In the genomic region with DNA sequence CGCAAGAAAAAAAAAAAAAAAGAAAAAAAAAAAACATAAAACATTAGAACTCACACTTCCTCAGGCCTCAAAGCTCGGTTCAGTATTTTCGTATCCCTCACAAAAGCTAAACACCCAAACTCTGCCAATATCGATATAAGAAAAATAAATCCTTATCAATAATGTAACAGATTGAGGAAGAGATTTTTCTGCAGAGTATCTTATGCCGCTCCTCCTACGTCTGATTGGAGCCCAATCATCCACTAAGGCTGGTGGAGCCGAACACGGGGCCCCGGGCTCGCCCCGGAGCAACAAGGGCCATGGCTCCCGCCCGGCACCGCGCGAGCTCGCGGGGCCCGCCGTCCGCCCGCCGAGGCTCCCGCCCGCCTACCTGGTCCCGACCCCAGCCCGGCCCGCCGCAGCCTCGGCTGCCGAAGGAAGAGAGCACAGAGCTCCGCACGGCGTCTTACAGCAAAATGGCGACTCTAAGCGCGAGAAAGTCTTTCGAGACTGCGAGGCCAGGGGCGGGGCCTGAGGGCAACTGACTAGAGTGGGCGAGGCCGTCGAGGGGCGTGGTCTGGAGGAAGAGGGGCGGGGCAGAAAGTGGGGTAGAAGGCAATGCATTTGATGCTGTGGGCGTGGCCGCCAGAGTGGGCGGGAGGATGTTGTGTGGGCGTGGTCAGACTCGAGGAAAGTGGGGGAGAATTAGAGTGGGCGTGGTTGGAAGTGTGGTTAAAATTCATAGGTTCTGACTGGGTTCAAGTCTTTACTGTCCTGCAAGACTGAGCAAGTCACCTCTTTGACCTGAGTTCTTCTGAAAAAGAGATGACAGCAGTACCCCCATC, we compare ENCODE assay signal across 8 mouse cellular contexts. TPM values are rescaled to one million over a fixed set of nuclear protein-coding genes. Genes with fewer than 3 reads are reported as not detected.
DNase-seq lines count a peak whose midpoint lies in the region; ATAC-seq and TF ChIP-seq lines count a peak whose summit lies in the region.

Gene Prpsap2, minus strand, starts transcription at position 505 of the 824 bp plus-strand sequence.

- TF ChIP-seq POLR2A in testis, adult 2 months (IDR thresholded peaks at IDR 0.05; ENCODE audit: control insufficient read depth, low read depth, low read length) = peak; percentile 90

- H3K9ac ChIP-seq in forebrain, embryonic 12.5 days = peak within 1 kb of the TSS; percentile 82
- peak within 1 kb of the TSS; percentile 79 for H3K9ac ChIP-seq in heart, postnatal 0 days (replicated peaks; ENCODE audit: low read depth, low read length)
- peak within 1 kb of the TSS; percentile 76 for H3K9ac ChIP-seq in liver, embryonic 16.5 days (ENCODE audit: low read depth, low read length)
- H3K9ac ChIP-seq in neural tube, embryonic 13.5 days = peak within 1 kb of the TSS; percentile 80

- peak; percentile 95 for ATAC-seq in forebrain, embryonic 12.5 days (ENCODE audit: low FRiP score)
- peak; percentile 98 for ATAC-seq in heart, postnatal 0 days (ENCODE audit: insufficient read depth, low read depth)
- peak; percentile 93 for ATAC-seq in liver, embryonic 16.5 days (ENCODE audit: low read depth)
- ATAC-seq in neural tube, embryonic 13.5 days (ENCODE audit: low read depth) = peak; percentile 95

- H3K36me3 ChIP-seq in E14TG2a.4 (ENCODE audit: insufficient read depth, low read length) = peaks cover 29% of the 10 kb centered on the region
- H3K36me3 ChIP-seq in forebrain, embryonic 12.5 days (replicated peaks) = peaks cover 3% of the 10 kb centered on the region; the same call in 1 of the 2 replicates
- H3K36me3 ChIP-seq in heart, postnatal 0 days (replicated peaks; ENCODE audit: control insufficient read depth, insufficient read depth, low read length) = peaks cover 3% of the 10 kb centered on the region; the same call in 1 of the 2 replicates
- H3K36me3 ChIP-seq in liver, embryonic 16.5 days (ENCODE audit: control insufficient read depth, insufficient read depth) = no peaks in the 10 kb centered on the region
- no peaks in the 10 kb centered on the region for H3K36me3 ChIP-seq in neural tube, embryonic 13.5 days
- peaks cover 2% of the 10 kb centered on the region for H3K36me3 ChIP-seq in testis, adult 2 months (ENCODE audit: control insufficient read depth, insufficient read depth, low read length)

- peak; percentile 98 for DNase-seq in c-Kit-positive CD71-positive TER-119-positive erythroid progenitor cells, embryonic 14.5 days (ENCODE audit: low spot score)
- peak; percentile 97 for DNase-seq in heart, postnatal 0 days (ENCODE audit: low spot score)
- DNase-seq in kidney, postnatal 4 days = peak; percentile 100

- no peak for TF ChIP-seq CTCF in E14TG2a.4 (conservative IDR thresholded peaks at IDR 0.05; ENCODE audit: low read length)
- TF ChIP-seq CTCF in heart, postnatal 0 days (IDR thresholded peaks at IDR 0.05; ENCODE audit: low read depth) = no peak
- TF ChIP-seq CTCF in testis, adult 2 months (IDR thresholded peaks at IDR 0.05; ENCODE audit: control insufficient read depth, insufficient read depth, insufficient replicate concordance, low read depth, low read length) = no peak

- H3K9me3 ChIP-seq in E14TG2a.4 (ENCODE audit: low read length) = no peaks in the 10 kb centered on the region
- no peaks in the 10 kb centered on the region for H3K9me3 ChIP-seq in forebrain, embryonic 12.5 days
- no peaks in the 10 kb centered on the region for H3K9me3 ChIP-seq in heart, postnatal 0 days (replicated peaks; ENCODE audit: control insufficient read depth, low read length)
- H3K9me3 ChIP-seq in liver, embryonic 16.5 days (replicated peaks; ENCODE audit: control insufficient read depth, low read length) = no peaks in the 10 kb centered on the region
- H3K9me3 ChIP-seq in neural tube, embryonic 13.5 days = no peaks in the 10 kb centered on the region; the same call in 1 of the 2 replicates

- under 1% methylated on average over 51 of the region's 51 CpGs for WGBS in forebrain, embryonic 12.5 days
- WGBS in heart, postnatal 0 days = under 1% methylated on average over 51 of the region's 51 CpGs
- WGBS in liver, embryonic 16.5 days (ENCODE audit: insufficient replicate concordance) = under 1% methylated on average over 51 of the region's 51 CpGs
- WGBS in neural tube, embryonic 13.5 days = under 1% methylated on average over 51 of the region's 51 CpGs

- H3K4me2 ChIP-seq in forebrain, embryonic 12.5 days = peak within 1 kb of the TSS; percentile 65
- H3K4me2 ChIP-seq in heart, postnatal 0 days (ENCODE audit: low read depth, low read length) = peak within 1 kb of the TSS; percentile 69
- H3K4me2 ChIP-seq in liver, embryonic 16.5 days (ENCODE audit: low read depth, low read length) = peak within 1 kb of the TSS; percentile 82
- peak within 1 kb of the TSS; percentile 67 for H3K4me2 ChIP-seq in neural tube, embryonic 13.5 days

- no peaks in the 10 kb centered on the region for H3K27me3 ChIP-seq in E14TG2a.4 (ENCODE audit: insufficient read depth, low read length)
- no peaks in the 10 kb centered on the region for H3K27me3 ChIP-seq in forebrain, embryonic 12.5 days
- no peaks in the 10 kb centered on the region for H3K27me3 ChIP-seq in heart, postnatal 0 days (ENCODE audit: control insufficient read depth, insufficient read depth, low read length)
- H3K27me3 ChIP-seq in liver, embryonic 16.5 days (ENCODE audit: control insufficient read depth, insufficient read depth, low read depth, low read length) = no peaks in the 10 kb centered on the region
- H3K27me3 ChIP-seq in neural tube, embryonic 13.5 days = no peaks in the 10 kb centered on the region
- H3K27me3 ChIP-seq in testis, adult 2 months (ENCODE audit: control insufficient read depth, insufficient read depth, low read length) = no peaks in the 10 kb centered on the region

- TF ChIP-seq EP300 in heart, postnatal 0 days (IDR thresholded peaks at IDR 0.05; ENCODE audit: low read depth) = no peak

- peaks cover 35% of the 10 kb centered on the region for H3K4me1 ChIP-seq in E14TG2a.4 (replicated peaks; ENCODE audit: low read depth, low read length)
- peaks cover 10% of the 10 kb centered on the region for H3K4me1 ChIP-seq in forebrain, embryonic 12.5 days
- H3K4me1 ChIP-seq in heart, postnatal 0 days (ENCODE audit: control insufficient read depth, insufficient read depth) = no peaks in the 10 kb centered on the region; the same call in 1 of the 2 replicates
- H3K4me1 ChIP-seq in liver, embryonic 16.5 days (ENCODE audit: control insufficient read depth, low read depth, low read length) = peaks cover 23% of the 10 kb centered on the region
- H3K4me1 ChIP-seq in neural tube, embryonic 13.5 days (replicated peaks) = peaks cover 21% of the 10 kb centered on the region
- H3K4me1 ChIP-seq in testis, adult 2 months (ENCODE audit: control insufficient read depth, insufficient read depth, low read length) = peaks cover 2% of the 10 kb centered on the region; the same call in 1 of the 2 replicates

- H3K27ac ChIP-seq in forebrain, embryonic 12.5 days = peak within 1 kb of the TSS; percentile 90
- peak within 1 kb of the TSS; percentile 88 for H3K27ac ChIP-seq in heart, postnatal 0 days (ENCODE audit: low read depth)
- peak within 1 kb of the TSS; percentile 82 for H3K27ac ChIP-seq in liver, embryonic 16.5 days (ENCODE audit: low read length)
- H3K27ac ChIP-seq in neural tube, embryonic 13.5 days (replicated peaks) = peak within 1 kb of the TSS; percentile 92
- peak within 1 kb of the TSS; percentile 89 for H3K27ac ChIP-seq in testis, adult 2 months (ENCODE audit: control insufficient read depth, insufficient read depth, low read depth, low read length)

- peak within 1 kb of the TSS; percentile 85 for H3K4me3 ChIP-seq in E14TG2a.4 (replicated peaks; ENCODE audit: low read length)
- H3K4me3 ChIP-seq in forebrain, embryonic 12.5 days (replicated peaks) = peak within 1 kb of the TSS; percentile 66
- peak within 1 kb of the TSS; percentile 78 for H3K4me3 ChIP-seq in heart, postnatal 0 days (ENCODE audit: low read depth, low read length)
- peak within 1 kb of the TSS; percentile 72 for H3K4me3 ChIP-seq in liver, embryonic 16.5 days (ENCODE audit: low read depth, low read length)
- peak within 1 kb of the TSS; percentile 60 for H3K4me3 ChIP-seq in neural tube, embryonic 13.5 days
- H3K4me3 ChIP-seq in testis, adult 2 months (ENCODE audit: control insufficient read depth, low read depth, low read length) = peak within 1 kb of the TSS; percentile 89

RNA-seq across cellular contexts. Expression of gene Prpsap2, which starts in this region (rescaled TPM):
- polyA plus RNA-seq in forebrain, embryonic 12.5 days (2016; fragmentation: Nextera tagmentation; extraction: Ambion mirVana) = 62.2 and 64.2 TPM in 2 replicates
- 9.8 and 10.4 TPM in 2 replicates for total RNA-seq in heart, postnatal 0 days (2014; rRNA removed; ENCODE audit: low replicate concordance)
- 9.8 and 11.0 TPM in 2 replicates for polyA plus RNA-seq in heart, postnatal 0 days (2015; fragmentation: Nextera tagmentation; extraction: Ambion mirVana)
- 5.7 and 6.4 TPM in 2 replicates for polyA plus RNA-seq in liver, embryonic 16.5 days (2015; fragmentation: Nextera tagmentation; extraction: Ambion mirVana)
- polyA plus RNA-seq in neural tube, embryonic 13.5 days (2015; fragmentation: Nextera tagmentation; extraction: Ambion mirVana) = 51.4 and 51.8 TPM in 2 replicates
- 14.6 and 16.8 TPM in 2 replicates for polyA plus RNA-seq in testis, adult 2 months (2012; rRNA removed)

Comparison
In these comparisons a context has a peak if more than half of its experiments do, and no peak if none do; other contexts are left out.
1. Peak in every context shown above with its lines: DNase-seq, ATAC-seq, H3K4me3 ChIP-seq and H3K27ac ChIP-seq.